Mouse (Mus musculus) testis, adult 10 weeks (tissue): ENCODE data around the gene Pdzk1ip1. TPM values are rescaled to one million over a fixed set of nuclear protein-coding genes. Genes with fewer than 3 reads are reported as not detected.

Experiments used
- polyA plus RNA-seq: library from polyadenylated mRNA; stranded (reverse); fragments of 350-450 nt; fragmentation: Illumina TruSeq; extraction: RNeasy Lipid Tissue Mini Kit (QIAGEN cat#74804); gene quantifications from one replicate; pipeline ENCODE4 v1.2.3, GENCODE M21; 2014; ENCODE audit warnings: low read depth, low replicate concordance

Pdzk1ip1 gene
- 25.5 TPM for polyA plus RNA-seq

GRCm38 (mm10) chr4:115088611-115089338 is at the start of gene Pdzk1ip1:
TSS of gene Pdzk1ip1 (plus strand) at chr4:115088708.

DNA sequence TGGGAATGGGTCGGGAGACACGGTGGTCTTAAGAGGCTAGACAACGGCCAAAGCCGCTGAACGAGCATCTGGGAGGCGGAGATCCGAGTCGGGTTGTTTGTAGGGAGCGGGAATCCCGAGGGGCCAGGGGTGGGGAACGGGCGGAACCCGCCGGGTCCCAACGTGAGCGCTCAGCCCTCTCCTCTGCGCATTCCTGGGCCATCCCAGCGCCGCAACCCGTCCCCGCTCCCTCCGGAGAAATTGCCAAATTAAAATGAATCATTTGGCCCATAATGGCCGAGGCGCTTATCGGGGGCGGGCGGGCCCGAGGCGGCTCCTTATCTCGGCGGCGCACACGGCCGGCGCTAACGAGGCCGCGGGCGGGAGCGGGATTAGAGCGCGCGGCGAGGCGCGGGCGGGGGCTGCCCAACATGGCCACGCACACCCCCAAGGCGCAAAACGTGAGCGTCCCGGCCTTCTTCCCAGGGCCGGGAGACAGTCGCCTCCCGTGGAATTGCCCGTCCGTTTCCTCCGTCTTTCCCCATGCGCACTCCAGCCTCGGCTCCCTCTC is 32.1 kb upstream of the Pdzk1ip1 start, which contains the start of gene Tal1:
TSS of gene Tal1 (plus strand) at position 56 of the 550 bp plus-strand sequence.

GRCm38 (mm10) chr4:115133621-115134295 is 45.2 kb downstream of the Pdzk1ip1 start, which contains the start of gene Cyp4x1:
TSS of gene Cyp4x1 (minus strand) at chr4:115134281.

Other genes starting within 250 kb of the Pdzk1ip1 start
- 0.17 TPM for gene Foxd2, start 179.8 kb upstream of the Pdzk1ip1 start, polyA plus RNA-seq
- not detected for gene Foxe3, start 162.7 kb upstream of the Pdzk1ip1 start, polyA plus RNA-seq
- 66.4 TPM for gene Cmpk1, start 101.5 kb upstream of the Pdzk1ip1 start, polyA plus RNA-seq
- 31.7 TPM for gene Stil, start 88.5 kb upstream of the Pdzk1ip1 start, polyA plus RNA-seq
- gene Tal1, start 32.3 kb upstream of the Pdzk1ip1 start, polyA plus RNA-seq = 0.32 TPM
- not detected for gene Cyp4x1, start 45.6 kb downstream of the Pdzk1ip1 start, polyA plus RNA-seq
- gene Cyp4a29, start 153.4 kb downstream of the Pdzk1ip1 start, polyA plus RNA-seq = not detected
- not detected for gene Cyp4a12a, start 210.3 kb downstream of the Pdzk1ip1 start, polyA plus RNA-seq